Mouse (Mus musculus): ENCODE measurements around the gene Slc17a4. TPM values are rescaled to one million over a fixed set of nuclear protein-coding genes. Genes with fewer than 3 reads are reported as not detected.

Gene Slc17a4
- polyA plus RNA-seq (2016; fragmentation: Nextera tagmentation; extraction: Ambion mirVana): 0.06 TPM in 1 of 2 replicates, not detected in the other

- Histone ChIP-seq H3K36me3 (no peaks in the 10 kb centered on the region), H3K4me1 (peaks cover 44% of the 10 kb centered on the region), H3K9ac (no peak within 1 kb of the TSS), H3K27me3 (replicated peaks) (no peaks in the 10 kb centered on the region), H3K9me3 (replicated peaks) (no peaks in the 10 kb centered on the region), H3K4me2 (no peak within 1 kb of the TSS), H3K27ac (peak within 1 kb of the TSS; percentile 71; the same call in 1 of the 2 replicates), H3K4me3 (no peak within 1 kb of the TSS)
- 47% methylated on average over 9 of the region's 9 CpGs for WGBS (ENCODE audit: insufficient replicate concordance)
- ATAC-seq: no peak
Measured at GRCm38 (mm10) chr13:23914376-23915167, at the start of gene Slc17a4. TSS of gene Slc17a4 (minus strand) at chr13:23915009.

GRCm38 (mm10) chr13:23959776-23960175 is 45.0 kb upstream of the Slc17a4 start:
- Histone ChIP-seq H3K9me3 (replicated peaks) (no peaks in the 10 kb centered on the region), H3K36me3 (no peaks in the 10 kb centered on the region), H3K27ac (no peak overlapping the region), H3K9ac (no peak overlapping the region), H3K27me3 (replicated peaks) (no peaks in the 10 kb centered on the region), H3K4me1 (no peaks in the 10 kb centered on the region), H3K4me3 (no peak overlapping the region), H3K4me2 (no peak overlapping the region)
- 28% methylated on average over 2 of the region's 2 CpGs for WGBS (ENCODE audit: insufficient replicate concordance)
- no peak for ATAC-seq

DNA sequence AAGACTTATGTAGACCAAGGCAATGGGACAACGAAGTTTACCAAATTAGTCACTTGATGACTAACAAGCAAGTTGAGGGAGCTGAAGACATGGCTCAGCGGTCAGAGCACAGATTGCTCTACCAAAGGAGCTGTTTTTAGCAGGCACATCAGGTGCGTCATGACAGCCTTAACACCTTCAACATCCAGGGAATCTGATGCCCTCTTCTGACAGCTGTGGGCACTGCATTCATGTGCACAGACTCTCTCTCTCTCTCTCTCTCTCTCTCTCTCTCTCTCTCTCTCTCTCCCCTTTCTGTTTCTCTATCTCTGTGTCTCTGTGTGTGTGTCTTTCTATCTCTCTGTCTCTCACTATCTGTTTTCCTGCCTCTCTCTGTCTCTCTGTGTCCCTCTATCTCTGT is 36.1 kb upstream of the Slc17a4 start:
- no peak overlapping the region for H3K4me3 ChIP-seq
- no peaks in the 10 kb centered on the region for H3K4me1 ChIP-seq
- no peak overlapping the region for H3K9ac ChIP-seq
- H3K27me3 ChIP-seq (replicated peaks): no peaks in the 10 kb centered on the region
- H3K4me2 ChIP-seq: no peak overlapping the region
- no peaks in the 10 kb centered on the region for H3K36me3 ChIP-seq
- 51% methylated on average over 3 of the region's 3 CpGs for WGBS (ENCODE audit: insufficient replicate concordance)
- H3K9me3 ChIP-seq (replicated peaks): no peaks in the 10 kb centered on the region
- no peak for ATAC-seq
- no peak overlapping the region for H3K27ac ChIP-seq

- WGBS (ENCODE audit: insufficient replicate concordance): 61% methylated on average over 14 of the region's 14 CpGs
- Histone ChIP-seq H3K27me3 (replicated peaks) (no peaks in the 10 kb centered on the region), H3K9ac (no peak overlapping the region), H3K36me3 (no peaks in the 10 kb centered on the region), H3K4me1 (no peaks in the 10 kb centered on the region), H3K4me2 (no peak overlapping the region), H3K27ac (no peak overlapping the region), H3K4me3 (no peak overlapping the region), H3K9me3 (replicated peaks) (no peaks in the 10 kb centered on the region)
- no peak for ATAC-seq
Measured at GRCm38 (mm10) chr13:23949484-23950246, 34.9 kb upstream of the Slc17a4 start.

- Histone ChIP-seq H3K9ac (no peak overlapping the region), H3K27ac (no peak overlapping the region), H3K4me3 (no peak overlapping the region), H3K4me2 (no peak overlapping the region), H3K27me3 (replicated peaks) (0 out of 2 replicates have a peak, but pooled peaks cover 3% of the 10 kb centered on the region), H3K9me3 (replicated peaks) (no peaks in the 10 kb centered on the region), H3K4me1 (no peaks in the 10 kb centered on the region), H3K36me3 (no peaks in the 10 kb centered on the region)
- no peak for ATAC-seq
- WGBS (ENCODE audit: insufficient replicate concordance): 37% methylated on average over 2 of the region's 2 CpGs
Measured at GRCm38 (mm10) chr13:23946254-23946653, 31.4 kb upstream of the Slc17a4 start.

DNA sequence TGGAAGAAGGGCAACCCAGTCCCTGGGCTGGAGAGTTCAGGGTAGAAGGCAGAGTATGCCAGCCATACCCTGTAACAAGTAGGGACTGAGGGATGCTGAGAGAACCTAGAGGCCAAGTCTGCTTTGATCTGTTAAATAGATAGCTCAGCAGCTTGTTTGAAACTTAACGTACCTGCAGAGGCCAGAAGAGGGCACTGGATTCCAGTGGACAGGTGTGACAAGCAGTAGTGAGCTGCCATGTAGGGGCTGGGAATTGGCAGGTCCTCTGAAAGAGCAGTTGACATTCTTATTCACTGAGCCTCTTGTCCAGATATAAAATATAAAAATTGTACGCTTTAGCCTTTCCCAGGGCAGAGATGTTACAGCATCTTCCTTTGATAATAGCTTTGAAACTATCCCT is 28.1 kb upstream of the Slc17a4 start:
- H3K27me3 ChIP-seq (replicated peaks): 0 out of 2 replicates have a peak, but pooled peaks cover 3% of the 10 kb centered on the region
- H3K4me2 ChIP-seq: no peak overlapping the region
- no peak for ATAC-seq
- no peaks in the 10 kb centered on the region for H3K36me3 ChIP-seq
- H3K4me1 ChIP-seq: no peaks in the 10 kb centered on the region
- H3K27ac ChIP-seq: no peak overlapping the region
- no peak overlapping the region for H3K4me3 ChIP-seq
- H3K9ac ChIP-seq: no peak overlapping the region
- H3K9me3 ChIP-seq (replicated peaks): no peaks in the 10 kb centered on the region
- 37% methylated on average over 2 of the region's 2 CpGs for WGBS (ENCODE audit: insufficient replicate concordance)

DNA sequence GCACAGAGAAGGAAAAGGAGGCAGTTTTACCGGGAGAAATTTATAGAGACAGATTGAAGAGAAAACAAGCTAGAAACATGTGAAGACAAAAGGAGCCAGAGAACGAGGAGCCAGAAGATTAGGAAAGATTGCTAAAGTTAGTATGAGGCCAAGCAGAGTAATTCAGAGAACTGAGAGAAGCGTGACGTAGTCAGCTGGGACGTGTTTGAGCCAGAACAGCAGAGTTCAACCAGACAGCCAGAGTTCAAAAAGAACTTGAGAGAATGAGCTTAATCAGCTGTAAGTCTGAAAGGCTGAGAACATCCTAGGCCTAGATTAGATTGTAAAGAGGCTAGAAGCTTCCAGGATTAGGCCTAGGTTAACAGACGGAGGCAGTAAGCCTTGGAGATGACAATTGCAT is 25.5 kb upstream of the Slc17a4 start:
- Histone ChIP-seq H3K9ac (no peak overlapping the region), H3K27ac (no peak overlapping the region), H3K9me3 (replicated peaks) (no peaks in the 10 kb centered on the region), H3K36me3 (no peaks in the 10 kb centered on the region), H3K4me3 (no peak overlapping the region), H3K27me3 (replicated peaks) (0 out of 2 replicates have a peak, but pooled peaks cover 3% of the 10 kb centered on the region), H3K4me1 (no peaks in the 10 kb centered on the region), H3K4me2 (no peak overlapping the region)
- ATAC-seq: no peak
- WGBS (ENCODE audit: insufficient replicate concordance): 62% methylated on average over 6 of the region's 6 CpGs

- Histone ChIP-seq H3K4me1 (no peaks in the 10 kb centered on the region), H3K9me3 (replicated peaks) (no peaks in the 10 kb centered on the region), H3K9ac (no peak overlapping the region), H3K4me3 (no peak overlapping the region), H3K4me2 (no peak overlapping the region), H3K27ac (no peak overlapping the region), H3K36me3 (no peaks in the 10 kb centered on the region), H3K27me3 (replicated peaks) (0 out of 2 replicates have a peak, but pooled peaks cover 3% of the 10 kb centered on the region)
- ATAC-seq: no peak
- 74% methylated on average over 1 of the region's 1 CpGs for WGBS (ENCODE audit: insufficient replicate concordance)
Measured at GRCm38 (mm10) chr13:23938699-23939098, 23.9 kb upstream of the Slc17a4 start.

- H3K4me1 ChIP-seq: no peaks in the 10 kb centered on the region
- ATAC-seq: no peak
- H3K9me3 ChIP-seq (replicated peaks): no peaks in the 10 kb centered on the region
Measured at GRCm38 (mm10) chr13:23934211-23934520, 19.4 kb upstream of the Slc17a4 start, which contains the start of gene Hist1h2aa. TSS of gene Hist1h2aa (plus strand) at chr13:23934462.

DNA sequence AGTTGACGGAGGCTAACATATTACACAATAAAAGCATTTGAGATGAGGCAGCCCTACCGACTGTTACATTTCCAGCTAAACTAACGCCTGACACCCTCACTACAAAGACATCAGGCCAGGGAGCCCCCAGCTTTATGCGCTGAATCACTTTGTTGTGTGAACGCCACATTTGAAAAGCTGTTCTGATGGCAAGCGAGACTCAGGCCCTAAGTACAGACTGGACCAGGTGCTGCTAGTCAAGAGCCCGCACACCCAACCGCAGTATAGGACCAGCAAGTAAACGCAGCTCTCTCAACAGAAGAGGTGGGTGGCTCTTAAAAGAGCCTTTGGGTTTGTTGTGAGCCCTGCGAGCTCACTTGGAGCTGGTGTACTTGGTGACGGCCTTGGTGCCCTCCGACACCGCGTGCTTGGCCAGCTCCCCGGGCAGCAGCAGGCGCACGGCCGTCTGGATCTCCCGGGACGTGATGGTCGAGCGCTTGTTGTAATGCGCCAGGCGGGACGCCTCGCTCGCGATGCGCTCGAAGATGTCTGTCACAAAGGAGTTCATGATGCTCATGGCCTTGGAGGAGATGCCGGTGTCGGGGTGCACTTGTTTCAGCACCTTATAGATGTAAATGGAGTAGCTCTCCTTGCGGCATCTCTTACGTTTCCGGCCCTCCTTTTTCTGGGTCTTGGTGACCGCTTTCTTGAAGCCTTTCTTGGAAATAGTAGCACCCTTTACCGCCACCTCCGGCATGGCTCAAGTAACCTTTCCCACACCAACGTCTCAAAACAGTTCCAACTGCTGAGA is 18.8 kb upstream of the Slc17a4 start, which contains the start of gene Hist1h2ba:
Gene Hist1h2ba, minus strand, starts transcription at position 736 of the 790 bp plus-strand sequence.
- Histone ChIP-seq H3K9me3 (replicated peaks) (no peaks in the 10 kb centered on the region), H3K27me3 (replicated peaks) (no peaks in the 10 kb centered on the region), H3K27ac (no peak within 1 kb of the TSS), H3K4me2 (no peak within 1 kb of the TSS), H3K4me1 (0 out of 2 replicates have a peak, but pooled peaks cover 2% of the 10 kb centered on the region), H3K36me3 (no peaks in the 10 kb centered on the region), H3K9ac (no peak within 1 kb of the TSS), H3K4me3 (no peak within 1 kb of the TSS)
- 84% methylated on average over 39 of the region's 39 CpGs for WGBS (ENCODE audit: insufficient replicate concordance)
- ATAC-seq: no peak

More at GRCm38 (mm10) chr13:23934211-23934520, 19.4 kb upstream of the Slc17a4 start, which contains the start of gene Hist1h2aa:
- Histone ChIP-seq H3K9ac (no peak within 1 kb of the TSS), H3K36me3 (no peaks in the 10 kb centered on the region), H3K27me3 (replicated peaks) (no peaks in the 10 kb centered on the region), H3K27ac (no peak within 1 kb of the TSS), H3K4me3 (no peak within 1 kb of the TSS), H3K4me2 (no peak within 1 kb of the TSS)
- WGBS (ENCODE audit: insufficient replicate concordance): 82% methylated on average over 10 of the region's 10 CpGs

GRCm38 (mm10) chr13:23930904-23931303 is 16.1 kb upstream of the Slc17a4 start:
- no peak overlapping the region for H3K4me2 ChIP-seq
- no peak overlapping the region for H3K4me3 ChIP-seq
- H3K36me3 ChIP-seq: no peaks in the 10 kb centered on the region
- 63% methylated on average over 11 of the region's 11 CpGs for WGBS (ENCODE audit: insufficient replicate concordance)
- ATAC-seq: no peak
- no peak overlapping the region for H3K9ac ChIP-seq
- H3K9me3 ChIP-seq (replicated peaks): no peaks in the 10 kb centered on the region
- no peaks in the 10 kb centered on the region; the same call in 1 of the 2 replicates for H3K27me3 ChIP-seq (replicated peaks)
- H3K27ac ChIP-seq: no peak overlapping the region
- peaks cover 7% of the 10 kb centered on the region; the same call in 1 of the 2 replicates for H3K4me1 ChIP-seq

Measured in liver, embryonic 12.5 days (tissue).